Mouse (Mus musculus) heart, adult 2 months (tissue): ENCODE measurements at regions not wholly inside any gene's neighbourhood (a gene's known extent, or its start where the extent isn't known, plus 50 kb on each side); places are given as distances from the start of the nearest gene placed in this dataset.
A peak's percentile ranks its signal among the peaks of the same experiment; 100 is the strongest.

Experiments used
- DNase-seq, 2 experiments: peaks; one replicate each; pipeline ENCODE4 v3.0.0; 2021
- H3K27ac ChIP-seq: fragments of 200-600 bp; 2 replicates; pipeline ENCODE4 v1.8.1; 2022
- H3K27me3 ChIP-seq: fragments of 200-500 bp; 2 replicates; pipeline ENCODE4 v1.6.1; 2012; ENCODE audit warnings: mild to moderate bottlenecking, low read length, inconsistent platforms, mixed read lengths; ENCODE audit not compliant: control insufficient read depth, insufficient read depth
- H3K36me3 ChIP-seq: fragments of 200-500 bp; 2 replicates; pipeline ENCODE4 v1.6.1; 2012; ENCODE audit warnings: low read length, inconsistent platforms; ENCODE audit not compliant: control insufficient read depth, insufficient read depth
- H3K4me1 ChIP-seq: fragments of 200-500 bp; 2 replicates; pipeline ENCODE4 v1.6.1; 2011; ENCODE audit warnings: low read length; ENCODE audit not compliant: control insufficient read depth, insufficient read depth
- H3K4me3 ChIP-seq: fragments of 200-600 bp; 2 replicates; pipeline ENCODE4 v1.8.1; 2022
- H3K79me2 ChIP-seq: fragments of 200-500 bp; replicated peaks from 2 replicates; pipeline ENCODE4 v1.6.1; 2012; ENCODE audit warnings: mild to moderate bottlenecking, inconsistent platforms, low read length, moderate library complexity, mixed read lengths; ENCODE audit not compliant: control insufficient read depth, insufficient read depth
- H3K9ac ChIP-seq: fragments of 200-500 bp; 2 replicates; pipeline ENCODE4 v1.6.1; 2012; ENCODE audit warnings: low read depth, mild to moderate bottlenecking, control low read depth, inconsistent platforms, low read length, mixed read lengths
- CTCF ChIP-seq: fragments of 200-600 bp; IDR thresholded peaks from 2 replicates; pipeline ENCODE4 v1.8.1; 2022; ENCODE audit warnings: antibody characterized with exemption, mild to moderate bottlenecking, moderate library complexity
- EP300 ChIP-seq: fragments of 200-500 bp; IDR thresholded peaks from 2 replicates; pipeline ENCODE4 v1.6.1; 2011; ENCODE audit warnings: low read depth, low read length, control low read depth; ENCODE audit not compliant: insufficient read depth
- POLR2A ChIP-seq: fragments of 200-500 bp; IDR thresholded peaks from 2 replicates; pipeline ENCODE4 v1.6.1; 2011; ENCODE audit warnings: mild to moderate bottlenecking, low read depth, low read length, control low read depth; ENCODE audit not compliant: insufficient read depth
- WGBS: fragments of 180-500 bp; shearing (Covaris S2); methylation state at CpG from one replicate; pipeline ENCODE4 v1.1.7; 2018; 5-methylcytosine and 5-hydroxymethylcytosine counted together
- intact Hi-C: fragments of 180-260 bp; cut with DNase I; formaldehyde crosslinking; loops from one replicate; pipeline ENCODE4 v1.15.1; 2025

DNA sequence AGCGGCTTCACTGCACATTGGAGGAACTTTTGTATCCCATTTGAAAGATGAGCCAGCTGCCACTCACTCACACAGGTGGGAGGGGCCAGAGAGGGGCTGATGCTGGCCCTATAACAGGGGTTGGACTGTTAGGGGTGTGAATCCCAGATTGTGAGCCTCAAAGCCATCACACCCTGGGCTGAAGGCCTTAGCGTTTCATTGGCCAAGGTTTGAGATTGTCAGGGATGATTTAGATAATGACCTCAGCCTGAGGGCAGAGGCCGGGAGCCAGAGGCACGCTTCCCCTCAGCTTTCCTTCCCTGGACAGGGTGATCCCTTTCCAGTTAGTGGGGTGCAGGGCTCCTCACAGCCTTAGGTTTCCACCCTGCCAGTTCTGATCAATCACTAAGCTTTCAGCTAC is 124.5 kb upstream of the Gjb5 start:
- WGBS: 55% methylated on average over 4 of the region's 4 CpGs
- no peaks in the 10 kb centered on the region for H3K79me2 ChIP-seq
- H3K9ac ChIP-seq: no peak overlapping the region
- DNase-seq: no peak
- no peaks in the 10 kb centered on the region for H3K4me1 ChIP-seq
- H3K27me3 ChIP-seq: no peaks in the 10 kb centered on the region
- TF ChIP-seq CTCF (no peak), POLR2A (no peak), EP300 (no peak)
- H3K27ac ChIP-seq: no peak overlapping the region
- no peak overlapping the region for H3K4me3 ChIP-seq
- intact Hi-C loops: no loop called here
- H3K36me3 ChIP-seq: no peaks in the 10 kb centered on the region

DNA sequence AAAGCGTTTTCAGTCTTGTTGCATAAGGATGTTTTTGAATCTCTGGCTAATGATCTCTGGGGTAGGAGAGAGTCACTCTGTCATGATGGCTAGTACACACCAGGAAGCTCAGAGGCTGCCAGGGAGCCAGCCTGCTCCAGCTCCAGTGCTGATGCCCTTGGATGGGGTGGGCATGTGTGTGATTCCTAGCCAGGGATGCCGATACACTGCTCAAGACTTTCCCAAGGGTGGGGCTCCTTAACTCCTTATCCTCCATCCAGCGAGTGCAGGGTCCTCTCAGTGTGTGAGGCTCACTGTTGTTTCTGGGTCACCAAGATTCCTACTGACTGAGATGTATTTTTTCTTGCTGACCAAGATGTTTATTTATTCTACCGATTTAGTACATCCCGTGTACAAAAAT is 122.4 kb upstream of the Gjb5 start:
- Histone ChIP-seq H3K27me3 (no peaks in the 10 kb centered on the region), H3K9ac (no peak overlapping the region), H3K36me3 (no peaks in the 10 kb centered on the region), H3K27ac (no peak overlapping the region), H3K4me3 (no peak overlapping the region), H3K79me2 (no peaks in the 10 kb centered on the region), H3K4me1 (no peaks in the 10 kb centered on the region)
- no peak for DNase-seq
- 54% methylated on average over 5 of the region's 5 CpGs for WGBS
- intact Hi-C loops: no loop called here
- no peak for TF ChIP-seq EP300
- TF ChIP-seq POLR2A: no peak
- no peak for TF ChIP-seq CTCF

DNA sequence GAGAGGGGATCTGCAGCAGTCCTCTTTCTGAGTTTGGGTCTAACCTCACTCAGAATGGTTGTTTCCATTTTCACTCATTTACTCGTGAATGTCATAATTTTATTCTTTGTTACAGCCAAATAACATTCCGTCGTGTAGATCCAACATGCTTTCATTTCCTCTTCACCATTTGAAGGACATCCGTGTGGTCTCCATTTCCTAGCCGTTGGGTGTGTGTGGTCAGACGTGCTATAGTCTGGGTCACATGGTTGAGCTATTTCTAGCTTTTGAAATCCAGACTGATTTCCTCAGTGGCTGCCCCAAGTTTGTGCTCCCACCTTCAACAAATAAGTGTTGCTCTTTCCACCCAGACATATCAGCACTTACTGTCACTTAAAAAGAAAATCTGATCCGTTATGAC is 111.9 kb upstream of the Gjb5 start:
- Histone ChIP-seq H3K9ac (no peak overlapping the region), H3K36me3 (no peaks in the 10 kb centered on the region), H3K4me3 (no peak overlapping the region), H3K4me1 (no peaks in the 10 kb centered on the region), H3K27me3 (no peaks in the 10 kb centered on the region), H3K27ac (no peak overlapping the region), H3K79me2 (no peaks in the 10 kb centered on the region)
- intact Hi-C loops: no loop called here
- DNase-seq: no peak
- 56% methylated on average over 7 of the region's 7 CpGs for WGBS
- TF ChIP-seq CTCF (no peak), EP300 (no peak), POLR2A (no peak)

DNA sequence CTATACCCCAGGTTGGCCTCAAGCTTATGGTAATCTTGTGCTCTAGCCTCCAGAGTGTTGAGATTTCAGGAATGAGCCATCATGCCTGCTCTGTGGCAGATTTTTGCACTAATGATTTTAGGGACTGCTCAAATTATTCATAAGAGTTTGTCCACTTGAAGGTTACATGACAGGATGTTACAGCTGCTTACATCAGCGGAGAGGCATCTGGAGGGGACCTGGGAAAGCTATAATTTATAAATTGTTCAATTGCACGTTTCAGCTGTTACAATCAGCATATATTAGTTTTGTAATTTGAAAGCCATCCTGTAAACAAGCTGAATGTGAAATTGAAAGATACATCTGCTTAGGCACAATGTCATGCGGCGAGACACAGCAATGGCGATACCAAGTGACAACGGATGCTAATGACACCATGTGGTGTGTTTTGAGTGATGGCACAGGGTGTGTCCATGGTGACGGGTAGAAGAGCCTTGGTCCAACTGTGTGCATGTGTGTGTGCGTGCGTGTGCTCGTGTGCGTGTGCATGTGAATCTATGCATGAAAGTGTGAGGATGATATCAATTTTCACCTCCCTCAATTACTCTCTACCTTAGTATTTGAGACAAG is 96.6 kb upstream of the Gjb5 start:
- DNase-seq: no peak
- TF ChIP-seq POLR2A: no peak
- TF ChIP-seq EP300: no peak
- no peak for TF ChIP-seq CTCF
- no peak overlapping the region for H3K9ac ChIP-seq
- no peaks in the 10 kb centered on the region for H3K36me3 ChIP-seq
- H3K27ac ChIP-seq: no peak overlapping the region
- no peaks in the 10 kb centered on the region for H3K79me2 ChIP-seq
- H3K27me3 ChIP-seq: no peaks in the 10 kb centered on the region
- H3K4me1 ChIP-seq: no peaks in the 10 kb centered on the region
- no peak overlapping the region for H3K4me3 ChIP-seq
- 90% methylated on average over 11 of the region's 11 CpGs for WGBS
- intact Hi-C loops: no loop called here

DNA sequence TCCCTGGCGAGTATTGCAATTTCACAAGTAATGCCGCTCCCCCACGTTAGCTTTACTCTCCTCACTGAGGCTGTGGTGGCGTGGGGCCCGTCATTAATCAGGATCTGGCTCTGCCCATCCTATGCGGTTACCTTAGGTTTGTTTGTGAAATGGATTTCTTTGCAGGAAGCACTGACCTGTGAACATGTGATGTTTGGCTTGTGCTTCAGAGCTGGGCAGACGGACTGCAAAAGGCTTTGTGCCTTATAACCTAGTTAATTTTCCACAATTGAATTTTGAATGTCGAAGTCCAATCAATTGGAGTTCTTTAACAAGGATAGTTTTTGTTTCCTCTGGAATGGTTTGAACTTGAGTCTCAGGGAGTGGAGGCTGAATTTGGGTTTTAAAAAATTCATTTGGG is 94.1 kb upstream of the Gjb5 start:
- Histone ChIP-seq H3K36me3 (no peaks in the 10 kb centered on the region), H3K27me3 (no peaks in the 10 kb centered on the region), H3K4me1 (no peaks in the 10 kb centered on the region), H3K4me3 (no peak overlapping the region), H3K27ac (no peak overlapping the region), H3K9ac (no peak overlapping the region), H3K79me2 (no peaks in the 10 kb centered on the region)
- intact Hi-C loops: no loop called here
- TF ChIP-seq CTCF (no peak), EP300 (no peak), POLR2A (no peak)
- 77% methylated on average over 8 of the region's 8 CpGs for WGBS
- no peak for DNase-seq

DNA sequence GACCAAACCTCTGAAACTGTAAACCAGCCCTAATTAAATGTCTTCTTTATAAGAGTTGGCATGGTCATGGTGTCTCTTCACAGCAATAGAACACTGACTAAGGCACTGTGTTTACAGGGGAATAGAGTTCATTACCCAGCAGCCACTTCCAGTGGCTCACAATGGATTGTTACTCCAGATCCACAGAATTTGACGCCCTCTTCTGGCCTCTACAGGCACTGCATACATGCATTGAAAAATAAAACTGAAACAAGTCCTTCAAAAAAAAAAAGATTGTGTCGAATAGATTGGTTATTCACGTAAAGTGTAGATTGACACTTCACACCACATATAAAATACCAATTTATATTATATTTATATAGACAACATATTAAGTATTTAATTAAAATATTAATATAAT is 87.3 kb upstream of the Gjb5 start:
- 64% methylated on average over 3 of the region's 3 CpGs for WGBS
- H3K9ac ChIP-seq: no peak overlapping the region
- no peak for TF ChIP-seq EP300
- TF ChIP-seq POLR2A: no peak
- TF ChIP-seq CTCF: 0 out of 2 replicates have a peak, but pooled peaks have one; percentile 4
- DNase-seq: no peak
- H3K4me1 ChIP-seq: no peaks in the 10 kb centered on the region
- no peak overlapping the region for H3K27ac ChIP-seq
- no peak overlapping the region for H3K4me3 ChIP-seq
- intact Hi-C loops: no loop called here
- no peaks in the 10 kb centered on the region for H3K79me2 ChIP-seq
- H3K27me3 ChIP-seq: no peaks in the 10 kb centered on the region
- no peaks in the 10 kb centered on the region for H3K36me3 ChIP-seq
